Mouse (Mus musculus) ES-E14 (cell line): ENCODE data around the gene H2-Eb1.

Source experiments
- CHD2 ChIP-seq: IDR thresholded peaks from 2 replicates; pipeline ENCODE4 v1.6.1; 2014; ENCODE audit warnings: mild to moderate bottlenecking, low read depth, low read length, inconsistent platforms
- HCFC1 ChIP-seq: IDR thresholded peaks from 2 replicates; pipeline ENCODE4 v1.6.1; 2012; ENCODE audit warnings: low read length, inconsistent platforms, borderline replicate concordance; ENCODE audit not compliant: insufficient read depth
- MAFK ChIP-seq: IDR thresholded peaks from 2 replicates; pipeline ENCODE4 v1.6.1; 2014; ENCODE audit warnings: mild to moderate bottlenecking, low read depth, low read length, inconsistent platforms; ENCODE audit not compliant: insufficient read depth
- ZC3H11A ChIP-seq: IDR thresholded peaks from 2 replicates; pipeline ENCODE4 v1.6.1; 2012; ENCODE audit warnings: low read depth, mild to moderate bottlenecking, inconsistent platforms, low read length, borderline replicate concordance
- ZNF384 ChIP-seq: IDR thresholded peaks from 2 replicates; pipeline ENCODE4 v1.6.1; 2012; ENCODE audit warnings: low read depth, low read length, inconsistent platforms

DNA sequence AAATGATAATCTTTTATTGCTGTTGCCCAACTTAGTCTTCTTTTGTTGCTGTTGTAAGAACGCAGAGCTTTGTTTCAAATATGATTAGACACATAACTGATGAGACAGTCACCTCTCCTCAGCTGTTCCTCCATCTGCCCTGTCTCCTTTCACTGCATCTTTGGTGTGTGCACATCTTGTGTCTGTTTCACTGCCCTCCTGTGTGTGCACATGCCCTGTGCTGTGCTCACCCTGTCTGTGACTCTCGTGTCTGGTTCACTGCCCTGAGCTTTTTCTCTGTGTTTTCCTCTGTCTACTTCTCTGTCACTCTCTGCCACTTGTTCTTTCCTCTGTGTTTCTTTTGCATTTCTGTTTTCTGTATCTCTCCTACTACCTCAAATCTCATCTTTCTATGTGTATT is 35.4 kb upstream of the H2-Eb1 start:
- TF ChIP-seq MAFK, result no peak
- no peak for TF ChIP-seq ZC3H11A
- no peak for TF ChIP-seq HCFC1
- TF ChIP-seq CHD2, result no peak
- TF ChIP-seq ZNF384, result no peak
